Mouse (Mus musculus) effector memory CD4-positive, alpha-beta T cell, adult 7 months (primary cell): ENCODE measurements around the gene 6030445D17Rik. TPM values are rescaled to one million over a fixed set of nuclear protein-coding genes. Genes with fewer than 3 reads are reported as not detected.

Source experiments
- polyA plus RNA-seq: library from polyadenylated mRNA; unstranded; fragments of 100-300 nt; shearing (Covaris generic); gene quantifications from one replicate; pipeline ENCODE4 v1.2.1, GENCODE M21; 2017

6030445D17Rik gene
- polyA plus RNA-seq = not detected

DNA sequence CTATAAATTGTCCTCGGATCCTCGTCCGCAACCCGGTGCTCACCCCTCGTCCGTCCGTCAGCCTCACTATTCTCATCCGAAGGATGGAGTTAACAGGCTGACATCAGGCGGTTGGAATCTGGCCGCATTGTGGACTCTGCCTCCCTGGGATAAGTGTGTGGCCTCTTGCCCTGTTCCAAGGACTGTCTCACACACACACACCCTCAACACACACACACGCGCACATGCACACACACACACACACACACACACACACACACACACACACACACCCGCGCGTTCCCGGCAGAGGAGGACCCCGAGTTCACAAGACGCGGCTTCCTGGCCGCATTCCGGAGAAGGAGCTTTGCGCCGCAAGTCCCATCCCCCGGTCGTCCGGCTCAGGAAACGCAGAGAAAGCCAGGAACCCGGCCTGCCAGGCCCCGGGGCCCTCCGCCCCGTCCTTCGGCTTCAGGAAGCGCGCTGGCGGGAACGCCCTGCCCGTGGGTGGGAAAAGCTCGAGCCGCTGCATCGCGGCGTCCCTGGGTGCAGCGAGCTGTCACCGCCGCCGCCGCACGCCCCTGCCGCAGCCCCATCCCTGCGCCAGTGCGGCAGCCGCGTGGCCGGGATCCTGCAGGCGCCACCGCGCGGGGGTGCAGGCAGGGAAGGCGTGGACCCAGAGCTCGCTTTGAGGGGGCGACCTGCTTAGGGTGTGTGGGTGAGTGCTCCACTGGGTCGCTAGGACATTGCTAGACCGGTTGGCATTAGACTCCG is at the start of gene 6030445D17Rik:
6030445D17Rik (plus strand) TSS at position 165 of the 753 bp plus-strand sequence.

DNA sequence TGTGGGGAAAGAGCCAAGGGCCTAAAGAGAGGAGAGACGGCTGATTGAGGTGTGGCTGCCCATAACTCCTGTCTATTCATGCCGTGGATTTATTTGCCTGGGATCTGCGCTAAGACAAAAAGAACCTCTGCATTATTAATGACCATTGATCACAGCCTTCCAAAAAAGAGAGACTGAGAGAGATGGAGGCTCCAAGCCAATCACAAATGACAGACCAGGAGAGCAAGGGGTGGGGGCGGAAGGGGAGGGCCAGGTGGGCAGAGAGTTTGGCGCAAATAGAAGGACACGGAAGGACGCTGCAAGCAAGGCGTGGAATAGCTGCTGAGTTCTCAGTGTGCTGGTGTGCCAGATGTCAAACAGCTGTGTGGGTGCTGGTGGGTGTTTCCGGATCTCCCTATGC is 38.8 kb upstream of the 6030445D17Rik start, which contains the start of gene Htr1d:
Htr1d (plus strand) TSS at position 301 of the 400 bp plus-strand sequence.

DNA sequence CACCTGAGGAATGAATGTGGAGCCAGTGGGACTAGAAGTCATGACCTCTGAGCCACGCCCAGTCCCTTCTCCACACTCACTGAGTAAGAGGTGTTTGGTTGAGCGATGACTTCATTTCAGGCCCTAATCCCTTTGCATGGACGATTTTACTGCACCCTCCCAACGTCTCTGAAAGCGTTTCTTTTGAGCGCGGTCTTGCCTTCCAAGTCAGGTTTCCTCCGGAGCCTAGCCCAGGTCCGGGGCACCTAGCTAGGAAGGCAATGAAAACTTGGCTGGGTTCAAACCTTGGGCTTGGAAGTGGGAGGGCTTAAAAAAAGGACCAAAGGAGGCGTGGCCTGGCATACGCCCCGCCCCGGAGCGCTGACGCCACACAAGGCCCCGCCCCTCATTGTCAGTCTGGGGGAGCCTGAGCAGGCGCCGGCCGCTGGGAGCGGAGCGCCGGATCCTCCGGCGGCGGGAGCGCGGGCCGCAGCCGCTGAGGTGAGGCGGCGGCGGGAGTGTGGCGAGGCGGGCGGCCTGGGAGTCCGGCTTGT is 7.4 kb downstream of the 6030445D17Rik start, which contains the start of gene Luzp1:
Luzp1 (plus strand) TSS at position 391 of the 533 bp plus-strand sequence.

Other genes starting within 250 kb of the 6030445D17Rik start
- gene Tcea3, start 214.5 kb upstream of the 6030445D17Rik start, polyA plus RNA-seq = not detected
- 5.9 TPM for gene Zfp46, start 177.6 kb upstream of the 6030445D17Rik start, polyA plus RNA-seq
- 109 TPM for gene Hnrnpr, start 151.3 kb upstream of the 6030445D17Rik start, polyA plus RNA-seq
- 0.77 TPM for gene Htr1d, start 38.7 kb upstream of the 6030445D17Rik start, polyA plus RNA-seq
- gene Luzp1, start 7.5 kb downstream of the 6030445D17Rik start, polyA plus RNA-seq = 14.3 TPM
- gene Kdm1a, start 140.5 kb downstream of the 6030445D17Rik start, polyA plus RNA-seq = 64.9 TPM
- gene Tex46, start 148.2 kb downstream of the 6030445D17Rik start, polyA plus RNA-seq = not detected
- 0.21 TPM for gene Lactbl1, start 160.4 kb downstream of the 6030445D17Rik start, polyA plus RNA-seq